Mouse (Mus musculus) forebrain, postnatal 0 days (tissue): ENCODE data around the gene Eps8l2. TPM values are rescaled to one million over a fixed set of nuclear protein-coding genes. Genes with fewer than 3 reads are reported as not detected.

Experiments used
- ATAC-seq: fragments of 200-750 bp; cut with Nextera tagmentation; 2 replicates; pipeline ENCODE4 v1.8.0; 2017; ENCODE audit warnings: mild to moderate bottlenecking, moderate library complexity
- DNase-seq: peaks from one replicate; pipeline ENCODE4 v3.0.0-alpha.2; 2015
- H3K27ac ChIP-seq: fragments of 300-500 bp; sonication (generic); 2 replicates; pipeline ENCODE4 v1.5.1; 2014; ENCODE audit warnings: low read depth, mild to moderate bottlenecking, antibody characterized with exemption, low read length, moderate library complexity, mixed read lengths
- H3K27me3 ChIP-seq: fragments of 300-500 bp; sonication (generic); 2 replicates; pipeline ENCODE4 v1.6.1; 2014; ENCODE audit warnings: mild to moderate bottlenecking, low read length, mixed read lengths; ENCODE audit not compliant: insufficient read depth
- H3K36me3 ChIP-seq: fragments of 300-500 bp; sonication (generic); 2 replicates; pipeline ENCODE4 v1.6.1; 2014; ENCODE audit warnings: mild to moderate bottlenecking, moderate library complexity; ENCODE audit not compliant: insufficient read depth
- H3K4me1 ChIP-seq: fragments of 300-500 bp; sonication (generic); 2 replicates; pipeline ENCODE4 v1.6.1; 2014; ENCODE audit warnings: antibody characterized with exemption; ENCODE audit not compliant: insufficient read depth
- H3K4me2 ChIP-seq: fragments of 300-500 bp; sonication (generic); 2 replicates; pipeline ENCODE4 v1.6.1; 2014; ENCODE audit warnings: low read depth, mild to moderate bottlenecking, moderate library complexity
- H3K4me3 ChIP-seq: fragments of 300-500 bp; sonication (generic); 2 replicates; pipeline ENCODE4 v1.5.1; 2014; ENCODE audit warnings: low read depth, low read length, mixed read lengths
- H3K9ac ChIP-seq: fragments of 300-500 bp; sonication (generic); 2 replicates; pipeline ENCODE4 v1.6.1; 2014; ENCODE audit warnings: mild to moderate bottlenecking
- H3K9me3 ChIP-seq: fragments of 300-500 bp; sonication (generic); 2 replicates; pipeline ENCODE4 v1.6.1; 2016; ENCODE audit warnings: low read length
- CTCF ChIP-seq: sonication (generic); IDR thresholded peaks from 2 replicates; pipeline ENCODE4 v1.5.1; 2016; ENCODE audit warnings: antibody characterized with exemption, control low read depth, low read depth
- WGBS: fragments of 180-500 bp; shearing (Covaris S2); extraction: QIAGEN DNeasy Blood & Tissue Kit; methylation state at CpG from one replicate; pipeline ENCODE4 v1.1.7; 2014; 5-methylcytosine and 5-hydroxymethylcytosine counted together
- polyA plus RNA-seq: library from polyadenylated mRNA; unstranded; fragments of >200 nt; fragmentation: Nextera tagmentation; extraction: Ambion mirVana; gene quantifications from 2 replicates; pipeline ENCODE4 v1.2.1, GENCODE M21; 2015
- total RNA-seq: library from RNA; depleted of rRNA; stranded (reverse); fragments of >200 nt; gene quantifications from 2 replicates; pipeline ENCODE4 v1.2.3, GENCODE M21; 2014

Gene Eps8l2
- total and polyA plus RNA-seq, 2 experiments from 2014 or later, result 0.74 to 1.0 TPM

DNA sequence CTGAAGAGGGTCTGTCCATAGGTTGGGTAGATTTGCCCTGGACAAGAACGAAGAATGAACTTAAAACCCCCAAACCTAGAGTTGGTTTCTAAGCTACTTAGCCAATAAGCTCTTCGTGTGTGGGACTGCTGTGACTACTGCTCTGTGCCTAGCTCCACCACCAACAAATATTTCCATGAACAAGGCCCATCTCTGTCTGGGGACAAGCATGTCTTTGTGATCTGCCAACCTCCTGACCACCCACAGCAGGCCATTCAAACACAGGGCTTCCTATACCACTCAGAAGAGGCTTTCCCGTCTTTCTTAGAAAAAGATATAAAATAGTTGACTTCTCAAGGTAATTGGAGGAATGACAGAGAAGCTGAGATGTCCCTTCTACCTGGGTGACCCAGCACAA is 26.4 kb downstream of the Eps8l2 start:
- TF ChIP-seq CTCF, result no peak
- Histone ChIP-seq H3K27me3 (no peaks in the 10 kb centered on the region), H3K36me3 (no peaks in the 10 kb centered on the region), H3K9ac (no peak overlapping the region), H3K4me3 (no peak overlapping the region), H3K4me2 (no peak overlapping the region), H3K9me3 (no peaks in the 10 kb centered on the region), H3K27ac (no peak overlapping the region), H3K4me1 (no peaks in the 10 kb centered on the region)
- no peak for ATAC-seq
- 64% methylated on average over 3 of the region's 3 CpGs for WGBS
- DNase-seq, result no peak

DNA sequence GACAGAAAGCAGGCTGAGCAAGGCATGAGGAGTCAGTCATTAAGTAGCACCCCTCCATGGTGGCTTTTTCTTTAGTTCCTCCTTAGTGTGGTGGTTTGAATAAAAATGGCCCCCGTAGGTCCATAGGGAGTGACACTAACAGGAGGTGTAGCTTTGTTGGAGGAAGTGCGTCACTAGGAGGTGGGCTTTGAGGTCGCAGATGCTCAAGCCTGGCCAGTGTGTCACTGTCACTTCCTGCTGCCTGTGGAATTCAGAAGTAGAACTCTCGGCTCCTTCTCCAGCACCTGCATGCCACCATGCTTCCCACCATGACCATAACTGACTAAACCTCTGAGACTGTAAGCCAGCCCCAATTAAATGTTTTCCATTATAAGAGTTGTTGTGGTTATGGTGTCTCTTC is 28.7 kb downstream of the Eps8l2 start:
- ATAC-seq (no peak), DNase-seq (no peak)
- 80% methylated on average over 4 of the region's 4 CpGs for WGBS
- H3K36me3 ChIP-seq, result no peaks in the 10 kb centered on the region
- H3K4me2 ChIP-seq, result no peak overlapping the region
- TF ChIP-seq CTCF, result no peak
- H3K9me3 ChIP-seq, result no peaks in the 10 kb centered on the region
- no peak overlapping the region for H3K4me3 ChIP-seq
- H3K9ac ChIP-seq, result no peak overlapping the region
- no peaks in the 10 kb centered on the region for H3K27me3 ChIP-seq
- no peaks in the 10 kb centered on the region for H3K4me1 ChIP-seq
- H3K27ac ChIP-seq, result no peak overlapping the region

DNA sequence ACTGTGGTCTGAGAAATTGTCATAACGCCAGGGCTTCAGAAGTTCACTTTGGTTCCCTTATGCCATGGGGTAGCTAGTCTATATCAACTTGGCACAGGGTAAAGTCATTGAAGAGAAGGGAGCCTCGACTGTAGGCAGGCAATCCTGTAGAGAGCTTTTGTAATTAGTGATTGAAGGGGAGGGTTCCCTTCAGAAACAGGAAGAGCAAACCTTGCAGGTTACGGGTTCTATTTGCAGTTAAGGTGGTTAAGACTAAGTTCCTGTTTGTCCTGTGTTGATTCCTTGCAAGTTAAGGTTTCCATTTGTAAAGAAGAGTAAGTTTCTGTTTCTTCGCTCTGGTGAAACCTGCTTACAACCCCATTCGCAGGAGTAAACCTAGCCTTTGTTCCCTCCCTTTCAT is 31.2 kb downstream of the Eps8l2 start:
- Histone ChIP-seq H3K27me3 (no peaks in the 10 kb centered on the region), H3K4me3 (no peak overlapping the region), H3K27ac (no peak overlapping the region), H3K9me3 (no peaks in the 10 kb centered on the region), H3K4me1 (no peaks in the 10 kb centered on the region), H3K36me3 (no peaks in the 10 kb centered on the region), H3K4me2 (no peak overlapping the region), H3K9ac (no peak overlapping the region)
- DNase-seq, result no peak
- ATAC-seq, result no peak
- no peak for TF ChIP-seq CTCF
- 62% methylated on average over 5 of the region's 5 CpGs for WGBS

DNA sequence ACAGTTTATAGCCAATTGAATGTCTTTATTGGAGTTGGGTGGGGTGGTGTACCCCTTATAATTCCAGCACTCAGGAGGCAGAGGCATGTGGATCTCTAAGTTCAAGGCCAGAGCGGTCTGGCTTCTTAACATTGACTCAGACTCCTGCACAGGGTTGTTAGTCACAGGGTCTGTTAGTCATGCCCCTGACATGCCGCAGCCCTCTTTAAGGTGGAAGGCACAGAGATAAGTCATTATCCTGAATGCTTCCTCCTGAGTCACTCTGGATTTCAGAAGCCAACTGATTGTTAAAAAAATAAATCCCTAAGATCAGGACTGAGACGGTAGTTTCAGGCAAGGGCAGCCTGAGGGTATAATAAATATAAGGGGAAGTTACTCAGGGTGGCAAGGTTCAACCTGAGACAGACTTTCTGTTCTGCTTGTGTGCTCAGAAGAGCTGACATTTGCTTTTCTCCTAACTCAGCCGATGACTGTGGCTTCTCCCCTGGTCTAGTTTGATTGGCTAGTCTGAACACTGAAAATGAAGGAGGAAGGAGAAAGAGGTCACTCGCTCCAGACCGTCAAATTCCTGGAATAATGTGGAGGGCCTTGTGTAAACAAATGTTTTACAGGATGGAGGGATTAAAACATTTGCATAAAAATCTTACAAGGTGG is 33.4 kb downstream of the Eps8l2 start:
- Histone ChIP-seq H3K36me3 (no peaks in the 10 kb centered on the region), H3K9me3 (no peaks in the 10 kb centered on the region), H3K4me1 (no peaks in the 10 kb centered on the region), H3K9ac (no peak overlapping the region), H3K27ac (no peak overlapping the region), H3K27me3 (no peaks in the 10 kb centered on the region), H3K4me3 (no peak overlapping the region), H3K4me2 (no peak overlapping the region)
- DNase-seq (no peak), ATAC-seq (no peak)
- WGBS, result 79% methylated on average over 6 of the region's 6 CpGs
- no peak for TF ChIP-seq CTCF

DNA sequence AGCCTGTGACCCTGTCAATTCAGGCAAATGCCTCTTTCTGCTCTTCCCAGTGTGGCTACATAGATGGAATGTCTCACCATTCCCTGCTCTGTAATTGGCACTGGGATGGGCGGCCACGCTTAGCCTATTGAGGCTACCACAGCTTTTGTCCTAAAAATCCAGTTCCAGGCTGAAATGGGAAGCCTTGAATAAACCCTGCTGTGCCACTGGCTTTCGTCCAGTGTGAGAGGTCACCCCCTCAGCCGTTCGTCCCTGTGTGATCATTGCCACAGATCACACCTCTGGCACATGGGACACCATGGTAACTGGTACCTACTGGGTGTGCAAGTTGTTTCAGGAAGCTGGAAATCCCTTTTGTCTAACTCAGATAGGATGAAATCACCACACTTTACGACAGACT is 34.9 kb downstream of the Eps8l2 start:
- ATAC-seq (no peak), DNase-seq (no peak)
- no peaks in the 10 kb centered on the region for H3K27me3 ChIP-seq
- WGBS, result 18% methylated on average over 6 of the region's 6 CpGs
- no peak overlapping the region for H3K27ac ChIP-seq
- H3K9me3 ChIP-seq, result no peaks in the 10 kb centered on the region
- H3K36me3 ChIP-seq, result no peaks in the 10 kb centered on the region
- no peaks in the 10 kb centered on the region for H3K4me1 ChIP-seq
- TF ChIP-seq CTCF, result no peak
- no peak overlapping the region for H3K9ac ChIP-seq
- no peak overlapping the region for H3K4me2 ChIP-seq
- H3K4me3 ChIP-seq, result no peak overlapping the region

DNA sequence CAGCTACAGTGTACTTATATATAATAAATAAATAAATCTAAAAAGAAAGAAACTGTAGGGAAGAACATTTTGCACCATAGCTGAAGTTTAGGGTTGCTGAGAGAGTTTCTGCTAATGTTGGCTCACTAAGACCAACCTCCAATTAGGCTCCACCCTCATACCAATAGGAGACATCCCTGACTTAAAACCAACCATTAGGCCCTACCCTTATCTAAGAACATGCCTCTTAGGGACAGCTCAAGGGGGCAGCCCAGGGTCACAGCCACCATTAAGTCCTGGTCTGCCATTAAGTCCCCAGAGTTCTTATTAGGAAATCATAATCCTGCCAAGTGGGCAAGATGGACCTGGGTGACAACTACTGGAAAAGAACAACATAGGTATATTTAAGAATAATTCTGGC is 35.7 kb downstream of the Eps8l2 start:
- Histone ChIP-seq H3K36me3 (no peaks in the 10 kb centered on the region), H3K27ac (no peak overlapping the region), H3K9me3 (no peaks in the 10 kb centered on the region), H3K4me3 (no peak overlapping the region), H3K9ac (no peak overlapping the region), H3K27me3 (no peaks in the 10 kb centered on the region), H3K4me1 (no peaks in the 10 kb centered on the region), H3K4me2 (no peak overlapping the region)
- no peak for DNase-seq
- no peak for TF ChIP-seq CTCF
- no peak for ATAC-seq

DNA sequence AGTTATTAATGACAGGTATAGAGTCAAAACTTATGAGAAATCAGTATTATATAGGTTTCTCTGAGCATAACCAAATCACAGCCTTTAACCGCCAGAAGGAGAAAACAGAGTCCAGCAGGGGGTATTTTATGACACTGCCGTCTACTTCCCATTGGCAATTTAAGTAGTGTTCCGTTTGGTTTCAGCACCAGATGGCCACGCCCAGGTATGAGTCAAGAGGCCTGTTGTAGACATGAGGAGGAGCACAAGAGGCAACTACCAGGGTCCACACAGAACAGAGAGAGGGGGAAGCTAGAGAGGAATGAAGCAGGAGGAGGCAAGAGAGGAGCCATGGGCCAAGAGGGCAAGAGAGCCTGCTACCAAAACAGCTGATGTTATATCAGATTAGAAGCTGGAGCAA is 40.9 kb downstream of the Eps8l2 start:
- no peak for ATAC-seq
- H3K4me2 ChIP-seq, result no peak overlapping the region
- no peak for DNase-seq
- TF ChIP-seq CTCF, result no peak
- H3K27ac ChIP-seq, result no peak overlapping the region
- H3K4me1 ChIP-seq, result no peaks in the 10 kb centered on the region
- H3K36me3 ChIP-seq, result no peaks in the 10 kb centered on the region
- H3K9ac ChIP-seq, result no peak overlapping the region
- no peak overlapping the region for H3K4me3 ChIP-seq
- H3K9me3 ChIP-seq, result no peaks in the 10 kb centered on the region
- 70% methylated on average over 4 of the region's 4 CpGs for WGBS
- no peaks in the 10 kb centered on the region for H3K27me3 ChIP-seq
